Mouse (Mus musculus) embryo, embryonic 10 days (tissue): ENCODE data around the gene Zfp867.

Experiments used
- DNase-seq: peaks from one replicate; pipeline ENCODE4 v3.0.0-alpha.2; 2015; ENCODE audit warnings: low spot score

The Zfp867 gene

DNA sequence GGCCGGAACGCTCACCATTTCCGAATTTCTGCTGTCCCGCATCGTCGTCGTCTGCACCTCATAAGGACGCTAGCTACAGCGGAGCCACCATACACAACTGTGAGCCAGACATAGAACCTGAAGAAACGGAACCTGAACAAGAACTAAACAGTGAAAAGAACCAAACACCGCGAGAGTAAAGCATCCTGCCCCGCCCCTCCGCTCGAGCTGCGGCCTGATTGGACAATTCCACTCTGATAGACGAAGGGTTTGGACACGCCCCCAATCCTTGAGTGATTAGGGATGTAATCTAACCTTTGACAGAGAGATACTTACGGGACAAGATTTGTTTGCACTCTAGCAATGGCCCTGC is at the start of gene Zfp867:
Gene Zfp867, minus strand, starts transcription at position 149 of the 352 bp plus-strand sequence.
- DNase-seq, result peak; percentile 96

DNA sequence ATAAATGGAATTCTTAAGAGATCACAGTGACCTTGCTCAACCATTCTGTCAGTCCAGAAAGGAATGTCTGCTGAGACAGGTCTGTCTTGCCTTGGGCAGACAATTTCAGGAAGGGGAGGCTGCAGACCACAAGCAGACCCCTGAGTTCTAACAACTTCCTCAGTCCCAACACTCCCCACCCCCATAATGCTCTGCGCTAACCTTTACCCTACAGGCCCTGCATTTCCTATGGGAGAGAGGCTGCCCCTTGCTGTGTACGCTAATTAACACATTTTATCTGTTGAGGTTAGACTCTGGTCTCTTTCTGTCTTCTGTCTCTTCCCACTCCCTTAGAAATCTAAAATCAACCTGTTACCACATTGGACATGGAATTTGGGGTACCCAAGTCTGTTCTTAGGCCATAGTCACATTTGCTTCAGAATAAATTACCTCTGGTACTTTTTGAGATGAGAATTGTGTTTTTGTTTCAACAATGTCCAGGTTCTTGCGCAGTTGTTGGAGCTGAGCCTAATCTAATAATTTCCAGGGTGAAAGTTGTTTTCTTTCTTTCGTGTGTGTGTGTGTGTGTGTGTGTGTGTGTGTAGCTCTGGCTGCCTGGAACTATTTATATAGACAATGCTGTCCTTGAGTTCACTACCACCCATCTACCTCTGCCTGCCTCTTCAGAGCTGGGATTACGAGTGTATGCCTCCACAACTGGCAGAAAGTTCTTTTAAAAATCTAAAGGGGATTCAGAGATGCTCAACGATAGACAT is 47.6 kb upstream of the Zfp867 start:
- no peak for DNase-seq

DNA sequence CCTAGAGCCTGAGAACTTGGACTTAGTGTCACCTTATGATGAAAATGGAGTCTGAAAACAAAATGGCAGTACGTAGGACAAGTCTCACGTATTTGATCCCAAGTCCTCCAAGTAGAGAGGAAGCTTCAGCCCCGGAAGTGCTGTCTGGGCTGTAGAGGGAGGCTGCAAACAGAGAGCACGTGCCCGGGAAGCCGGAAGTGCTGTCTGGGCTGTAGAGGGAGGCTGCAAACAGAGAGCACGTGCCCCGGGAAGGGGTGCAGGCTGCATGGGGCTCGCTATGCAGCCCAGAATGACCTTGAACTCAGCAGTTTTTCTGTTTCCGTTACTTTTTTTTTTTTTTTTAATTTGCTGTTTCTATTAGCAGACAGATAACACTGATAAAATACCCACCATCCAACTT is 46.0 kb upstream of the Zfp867 start:
- no peak for DNase-seq

DNA sequence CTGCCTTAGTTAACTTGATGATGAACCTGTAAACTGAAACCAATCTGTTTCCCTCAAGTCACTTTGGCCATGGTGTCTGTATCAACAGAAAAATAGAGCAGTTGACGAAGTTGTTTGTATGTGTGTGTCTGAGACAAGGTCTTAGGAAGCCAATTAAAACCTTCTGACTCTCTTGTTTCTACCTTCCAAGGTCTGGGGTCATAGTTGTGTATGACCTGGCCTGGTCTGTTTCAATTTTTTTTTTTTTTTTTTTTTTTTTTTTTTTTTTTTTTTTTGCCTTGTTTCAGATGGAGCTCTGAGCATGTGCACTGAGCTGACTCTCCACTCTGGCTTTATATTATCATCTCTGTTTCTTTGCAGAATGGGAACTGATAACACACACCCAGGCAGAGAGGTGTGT is 45.2 kb upstream of the Zfp867 start:
- no peak for DNase-seq

DNA sequence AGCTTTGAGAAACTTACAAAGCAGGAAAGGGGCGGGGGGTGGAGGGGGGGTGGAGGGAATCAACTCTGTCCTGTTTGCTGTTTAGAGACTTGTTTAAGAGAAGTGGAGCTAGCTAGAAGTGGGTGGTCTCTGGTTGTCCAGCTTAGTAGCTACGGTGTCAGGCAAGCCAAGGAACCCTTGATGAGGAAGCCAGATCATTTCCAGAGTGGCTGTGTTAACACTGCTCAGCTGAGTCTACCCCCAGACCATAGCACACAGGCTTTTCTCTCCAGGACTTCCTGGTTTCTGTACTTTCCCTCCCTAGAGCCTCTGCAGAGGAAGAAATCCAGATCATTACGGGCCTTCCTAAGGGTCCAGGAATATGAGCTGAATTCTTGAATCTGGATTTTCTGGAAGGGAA is 42.5 kb upstream of the Zfp867 start:
- DNase-seq, result no peak

DNA sequence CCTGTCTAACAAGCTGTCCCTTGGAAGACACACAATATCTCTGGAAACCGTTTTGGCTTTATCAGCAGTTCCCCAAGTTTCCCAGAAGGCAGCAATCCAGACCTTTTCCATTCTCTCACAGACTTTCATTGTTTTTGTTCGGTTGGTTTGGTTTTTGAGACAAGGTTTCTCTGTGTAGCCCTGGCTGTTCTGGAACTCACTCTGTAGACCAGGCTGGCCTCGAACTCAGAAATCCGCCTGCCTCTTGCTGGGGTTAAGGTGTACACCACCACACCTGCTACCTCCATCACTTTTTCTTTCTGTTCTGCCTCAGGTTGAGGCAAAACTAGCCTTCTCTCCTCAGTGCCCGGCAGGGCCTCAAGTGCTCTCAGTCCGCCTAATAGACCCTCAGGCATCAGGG is 42.1 kb upstream of the Zfp867 start:
- no peak for DNase-seq

DNA sequence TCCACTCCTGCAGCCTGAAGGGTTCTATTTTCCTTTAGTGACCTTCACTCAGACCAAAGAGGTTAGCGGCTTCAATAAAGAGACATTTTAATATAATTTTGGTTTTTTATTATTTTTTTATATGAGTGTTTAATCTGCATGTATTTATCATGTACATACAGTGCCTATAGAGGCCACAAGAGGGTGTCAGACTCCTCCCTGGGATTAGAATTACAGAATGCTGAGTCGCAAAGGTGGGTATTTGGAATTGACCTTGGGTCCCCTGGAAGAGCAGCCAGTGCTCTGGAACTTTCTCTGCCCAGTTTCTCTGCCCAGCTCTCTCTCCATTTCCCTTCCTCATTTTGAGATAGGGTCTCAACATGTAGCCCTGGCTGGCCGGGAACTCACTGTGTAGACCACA is 41.3 kb upstream of the Zfp867 start:
- no peak for DNase-seq

DNA sequence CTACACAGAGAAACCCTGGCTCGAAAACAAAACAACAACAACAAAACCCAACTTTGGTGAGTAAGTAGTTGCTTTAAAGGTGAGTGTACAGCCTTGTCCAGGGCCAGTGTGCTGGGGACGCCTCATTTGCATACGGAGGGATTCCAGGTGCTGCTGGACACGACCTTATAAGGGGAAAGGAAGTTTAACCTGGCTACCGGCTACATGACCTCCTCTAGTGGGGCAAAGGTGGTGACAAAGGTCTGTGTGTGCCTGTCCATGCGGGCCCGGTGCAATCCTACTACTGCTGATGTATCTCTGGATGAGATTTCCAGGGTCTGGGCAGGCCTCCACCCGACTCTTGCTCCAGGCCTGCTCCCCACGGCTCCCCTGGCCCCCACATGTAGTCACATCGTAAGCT is 40.5 kb upstream of the Zfp867 start:
- no peak for DNase-seq

DNA sequence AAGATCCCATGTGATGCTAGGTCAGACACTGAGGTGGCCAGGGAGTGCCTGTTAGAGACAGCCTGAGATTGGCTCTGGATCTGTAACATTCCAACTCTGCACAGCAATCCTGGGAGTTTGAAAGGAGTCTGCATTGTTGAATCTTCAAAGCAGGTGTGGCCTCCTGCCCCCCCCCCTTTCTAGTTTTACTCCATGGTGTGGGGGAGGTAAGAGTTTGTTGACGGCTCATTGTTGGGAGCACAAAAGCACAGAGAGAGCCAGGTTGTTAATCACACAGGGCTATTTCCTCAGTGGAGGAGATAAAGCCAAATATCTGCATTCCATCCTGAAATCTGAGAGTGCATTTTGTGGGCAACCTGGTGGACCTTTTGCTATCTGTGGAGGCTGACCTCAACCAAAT is 39.3 kb upstream of the Zfp867 start:
- no peak for DNase-seq

DNA sequence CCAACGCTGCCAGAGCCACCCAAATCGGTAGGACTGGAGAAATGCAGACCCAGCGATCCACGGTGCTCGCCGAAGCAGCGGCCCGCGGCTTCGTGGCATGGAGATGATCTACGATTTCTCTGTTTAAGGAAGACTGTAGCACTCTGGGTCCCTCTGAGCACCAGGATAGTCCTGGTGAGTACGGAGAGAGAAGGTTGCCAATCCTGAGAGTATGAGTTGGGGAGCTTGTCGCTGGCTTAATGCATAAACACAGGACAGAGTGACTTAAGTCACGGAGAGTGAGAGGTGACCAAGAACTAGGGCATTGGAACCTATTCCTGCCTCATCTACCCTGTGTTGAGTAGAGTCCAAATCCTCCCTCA is 34.4 kb upstream of the Zfp867 start:
- no peak for DNase-seq

DNA sequence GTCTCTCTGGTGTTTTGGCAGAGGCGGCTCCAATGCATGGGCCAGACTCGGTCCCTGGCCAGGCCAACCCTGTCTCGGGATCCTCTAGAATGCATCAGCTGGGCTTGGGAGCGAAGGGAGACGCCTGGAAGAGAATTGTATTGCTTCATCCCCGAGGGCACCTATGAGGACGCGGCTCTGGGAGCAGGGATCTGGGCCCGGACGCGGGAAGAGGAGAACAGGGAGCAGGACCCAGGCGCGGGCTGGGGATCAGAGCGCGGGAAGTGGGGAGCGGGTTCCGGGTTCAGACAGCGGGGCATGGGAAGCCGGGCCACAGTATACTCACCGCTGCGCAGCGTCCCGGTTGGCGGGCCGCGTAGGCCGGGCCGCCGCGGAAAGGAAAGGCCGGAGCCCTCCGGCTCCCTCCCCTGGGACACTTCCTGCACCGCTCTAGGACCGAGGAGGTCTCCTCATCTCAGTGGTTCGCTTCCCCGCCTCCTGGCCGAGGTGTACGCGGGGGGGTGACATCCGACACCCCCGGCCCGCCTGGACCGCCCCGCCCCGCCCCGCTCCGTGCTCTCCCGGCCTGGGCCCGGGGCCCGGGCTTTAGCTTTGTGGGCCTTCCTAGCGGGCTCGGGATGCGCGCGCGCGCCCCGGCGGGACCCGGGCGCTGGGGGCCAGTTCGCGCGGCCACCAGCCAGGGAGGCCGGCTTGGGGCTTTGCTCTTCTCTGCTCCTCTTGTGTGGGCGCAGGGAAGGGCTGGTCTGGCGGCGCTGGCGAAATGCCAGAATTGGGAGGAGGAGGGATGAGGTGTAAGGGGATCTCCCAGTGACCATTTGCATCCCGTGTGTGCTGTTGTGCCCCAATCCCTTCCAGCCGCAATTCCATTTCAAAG is 33.8 kb upstream of the Zfp867 start:
- peak; percentile 96 for DNase-seq

DNA sequence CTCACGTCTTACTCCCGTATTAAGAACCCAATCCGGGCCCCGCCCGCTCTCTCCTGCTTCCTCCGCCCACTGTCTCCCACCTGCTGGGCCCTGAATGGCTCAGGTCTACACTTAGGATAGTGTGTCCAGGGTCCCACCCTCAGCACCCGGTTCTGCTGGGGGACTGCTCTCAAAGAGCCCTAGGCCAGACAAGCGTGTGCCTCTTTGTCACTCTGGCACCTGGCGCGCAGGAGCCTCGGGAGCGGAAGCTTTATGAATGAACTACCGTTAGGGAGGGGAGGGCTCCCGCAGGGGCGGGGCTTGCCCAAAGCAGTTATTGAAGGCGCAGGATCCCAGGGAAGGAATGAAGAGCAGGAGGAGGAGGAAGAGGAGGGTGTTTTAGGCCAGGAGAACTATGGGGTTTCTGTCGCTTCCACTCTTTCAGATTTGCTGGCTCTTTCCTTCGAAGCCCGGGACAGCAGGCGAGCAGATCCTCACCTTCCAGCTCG is 33.1 kb upstream of the Zfp867 start:
- DNase-seq, result peak; percentile 78

DNA sequence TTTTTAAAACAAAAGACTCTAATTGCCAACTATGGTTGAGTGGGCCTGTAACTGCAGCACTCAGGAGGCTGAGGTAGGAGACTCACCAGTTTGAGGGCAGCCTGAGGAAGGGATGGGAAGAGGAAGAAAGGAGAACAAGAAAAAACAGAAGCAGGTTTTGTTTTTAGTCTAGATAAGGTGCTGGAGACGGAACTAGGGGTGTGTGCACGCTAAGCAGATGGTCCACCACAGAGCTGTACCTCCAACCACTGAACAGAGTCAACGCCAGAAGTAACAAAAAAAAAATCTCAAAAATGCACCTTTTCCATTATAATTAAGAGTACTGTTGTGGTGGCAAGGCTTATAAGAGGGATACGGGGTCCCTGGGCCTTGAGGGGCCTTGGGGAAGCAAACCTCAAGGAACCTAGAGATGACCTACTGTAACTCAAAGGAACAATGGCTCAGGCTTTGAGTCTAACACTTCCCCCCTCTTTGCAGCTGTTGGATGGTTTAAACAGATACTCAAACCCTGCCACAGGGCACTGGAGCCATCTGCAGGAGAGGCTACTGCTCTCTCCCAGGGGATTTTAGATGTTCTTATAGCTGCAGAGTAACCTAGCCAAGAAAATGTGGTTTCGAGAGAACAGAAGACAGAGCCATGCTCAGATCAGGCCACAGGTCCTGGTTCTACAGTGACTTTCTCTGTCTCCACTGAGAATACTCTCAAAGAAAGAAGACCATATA is 29.9 kb upstream of the Zfp867 start:
- no peak for DNase-seq

DNA sequence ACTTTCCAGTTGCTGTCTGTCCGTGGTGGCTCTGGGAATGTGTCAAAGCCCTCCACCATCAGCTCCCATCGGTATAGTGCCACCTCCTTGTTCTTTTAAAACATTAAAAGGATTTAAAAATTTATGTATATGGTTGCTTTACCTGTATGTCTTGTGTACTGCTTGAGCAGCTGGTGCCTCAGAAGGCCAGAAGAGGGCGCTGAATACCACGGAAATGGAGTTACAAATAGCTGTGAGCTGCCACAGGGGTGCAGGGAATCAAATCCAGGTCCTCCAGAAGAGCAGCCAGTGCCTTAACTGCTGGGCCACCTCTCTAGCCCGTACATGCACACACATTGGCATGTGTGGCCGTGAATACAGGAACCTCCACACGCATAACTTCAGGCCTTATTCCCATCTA is 25.5 kb upstream of the Zfp867 start:
- DNase-seq, result no peak

DNA sequence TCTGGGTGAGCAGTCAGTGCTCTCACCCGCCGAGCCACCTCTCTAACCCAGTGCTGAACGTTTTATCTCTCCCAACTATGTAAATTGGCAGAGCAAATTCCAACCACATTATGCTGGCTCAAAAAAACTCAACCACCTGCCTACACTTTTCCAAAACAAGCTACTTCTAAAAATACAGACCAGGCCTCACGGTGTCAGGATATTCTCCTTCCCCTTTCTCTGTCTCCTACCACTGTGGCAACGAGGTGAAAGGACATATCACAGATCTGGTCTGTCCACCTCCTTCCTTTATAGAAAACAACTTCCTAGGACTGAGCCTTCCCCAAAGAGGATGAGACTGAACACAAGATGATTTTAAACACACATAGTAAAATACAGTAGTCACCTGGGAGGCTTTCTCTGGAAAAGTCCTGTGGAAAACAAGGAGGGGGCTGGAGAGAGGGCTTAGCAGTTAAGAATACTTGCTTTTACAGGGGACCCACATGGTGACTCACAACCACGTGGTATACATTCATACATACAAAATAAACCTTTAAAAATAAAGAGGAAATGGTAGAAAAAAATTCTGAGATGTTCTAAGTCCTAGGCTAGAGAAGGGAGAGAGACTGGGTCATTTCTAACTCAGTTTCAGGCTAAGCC is 24.5 kb upstream of the Zfp867 start:
- DNase-seq, result no peak

DNA sequence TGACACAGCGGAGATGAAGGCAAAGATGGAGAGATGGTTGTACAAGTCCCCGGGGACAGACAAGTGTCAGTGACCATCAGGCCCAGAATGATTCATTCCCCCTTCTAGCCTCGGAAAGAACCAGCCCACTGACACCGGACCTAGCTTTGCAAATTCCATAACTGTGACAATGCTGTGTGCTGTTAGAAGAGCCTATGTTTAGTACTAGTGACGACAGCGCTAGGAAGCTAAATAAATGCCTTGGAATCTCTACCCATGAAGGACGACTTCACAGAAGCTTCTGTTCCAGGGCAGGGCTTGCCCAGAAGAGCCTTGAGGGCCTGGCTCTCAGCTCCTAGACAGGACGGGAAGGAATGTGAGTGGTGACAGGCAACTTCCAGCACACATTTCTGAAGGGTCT is 13.9 kb upstream of the Zfp867 start:
- no peak for DNase-seq

DNA sequence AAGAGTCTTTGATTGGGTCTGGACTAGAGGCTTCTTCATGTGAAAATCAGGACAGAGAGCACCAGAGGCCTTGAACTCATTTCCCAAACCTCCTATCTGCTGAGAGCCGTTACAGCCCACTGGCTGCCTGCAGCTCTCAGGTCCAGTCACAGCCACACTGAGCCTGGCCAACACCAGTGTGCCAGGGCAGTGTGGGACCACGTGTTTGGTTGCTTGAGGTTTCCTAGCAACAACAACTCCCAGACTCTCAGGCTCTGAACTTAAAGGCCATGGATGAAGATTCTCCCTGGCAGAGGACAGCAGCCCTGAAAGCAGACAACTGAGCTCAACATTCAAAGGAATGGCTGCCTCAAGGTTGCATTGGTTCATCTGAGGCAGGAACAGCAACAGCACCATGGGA is 13.4 kb upstream of the Zfp867 start:
- no peak for DNase-seq

DNA sequence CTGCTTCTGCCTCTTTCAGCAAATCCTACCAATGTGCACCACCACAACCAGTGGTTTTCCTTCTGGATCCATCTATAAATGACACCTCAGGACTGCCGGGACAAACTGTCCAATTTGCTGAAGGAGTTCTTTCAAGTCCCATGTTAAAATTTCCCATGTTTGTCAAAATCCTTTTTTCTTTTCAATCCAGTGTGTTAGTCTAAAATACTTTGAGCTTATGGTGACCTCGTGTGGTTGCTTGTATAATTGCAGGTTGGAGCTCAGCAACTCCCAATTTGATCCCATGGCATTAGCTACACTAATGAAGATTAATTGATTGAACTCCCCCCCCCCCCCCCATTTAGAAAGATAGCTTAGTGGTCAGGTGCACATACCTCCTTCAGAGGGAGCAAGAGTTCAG is 10.9 kb upstream of the Zfp867 start:
- DNase-seq, result peak; percentile 80

DNA sequence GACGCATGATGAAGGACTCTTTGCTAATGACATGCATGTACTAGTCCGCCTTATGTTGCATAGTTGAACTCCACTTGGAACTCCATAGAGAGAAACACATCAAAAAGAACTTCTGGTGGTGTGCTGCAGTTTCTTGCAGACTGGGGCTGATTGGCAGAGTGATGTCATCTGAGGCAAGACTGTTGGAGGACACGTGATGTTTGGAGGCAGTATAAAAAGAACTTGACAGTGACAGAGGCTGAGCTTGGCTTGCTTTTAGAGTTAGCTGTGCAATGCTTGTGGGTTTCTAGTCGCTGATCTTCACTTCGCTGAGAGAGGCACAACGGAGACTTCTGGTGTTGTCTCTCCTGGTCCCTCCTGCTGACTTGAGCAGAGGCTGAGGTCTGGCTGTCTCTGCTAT is 5.0 kb upstream of the Zfp867 start:
- no peak for DNase-seq

DNA sequence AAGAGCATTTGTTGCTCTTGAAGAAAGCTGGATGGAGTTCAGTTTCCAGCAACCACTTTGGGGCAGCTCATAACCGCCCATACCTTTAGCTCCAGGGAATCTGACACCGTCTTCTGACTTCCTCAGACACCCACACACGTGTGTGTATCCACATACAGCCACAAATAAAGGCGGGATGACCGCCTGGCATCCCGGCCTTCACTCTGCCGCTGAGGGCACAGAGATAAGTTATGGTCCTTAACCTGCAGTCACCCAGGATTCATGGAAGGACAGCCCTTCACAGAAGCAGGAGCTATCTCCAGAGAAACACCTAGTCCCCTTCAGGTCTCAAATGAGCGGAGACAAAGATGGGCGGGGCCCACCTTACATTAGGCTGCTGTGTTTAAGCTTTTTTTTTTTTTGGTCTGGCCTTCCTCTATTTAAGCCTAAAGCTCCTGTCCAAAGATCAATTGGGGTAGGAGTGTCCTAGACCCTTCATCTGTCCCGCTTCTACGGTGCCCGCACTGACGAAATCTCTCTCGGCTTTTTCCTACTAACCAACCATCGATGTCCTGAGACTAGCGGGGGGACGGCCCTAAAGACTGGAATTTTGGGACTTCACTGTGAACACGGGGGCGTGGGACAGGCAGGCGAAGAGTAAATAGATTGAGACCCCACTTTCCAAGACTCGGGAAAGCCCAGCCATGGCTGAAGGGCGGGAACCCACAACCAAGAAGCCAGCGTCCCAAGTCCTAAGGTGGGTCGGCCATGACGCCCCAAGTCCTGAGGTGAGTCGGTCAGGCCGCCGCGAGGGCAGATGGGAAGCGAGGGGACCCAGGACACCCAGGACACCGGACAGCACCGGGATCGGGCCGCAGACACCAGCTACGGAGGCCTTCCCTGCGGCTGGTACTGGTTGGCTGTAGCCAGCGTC is 605 bp downstream of the Zfp867 start:
- DNase-seq, result no peak

DNA sequence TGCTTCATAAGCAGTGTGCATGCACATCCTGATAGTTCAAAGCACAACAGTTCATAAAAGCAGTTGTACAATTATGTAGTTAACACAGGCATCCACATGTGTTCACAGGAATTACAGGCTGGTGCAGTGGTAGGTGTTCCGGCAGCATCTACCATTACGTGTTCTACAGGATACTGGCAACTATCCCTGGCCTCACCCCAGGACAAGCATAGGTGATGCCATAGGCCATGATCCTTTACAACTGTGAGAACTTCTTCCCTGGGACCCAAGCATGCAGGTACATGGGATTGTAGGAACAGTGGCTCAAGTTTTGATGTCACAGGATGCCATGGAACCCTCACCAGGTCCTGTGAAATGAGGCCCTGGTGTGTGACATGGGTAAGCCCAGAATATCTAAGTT is 11.8 kb downstream of the Zfp867 start:
- DNase-seq, result no peak
